ENCODE assay signal across 12 mouse cellular contexts in genomic region chr13:111943392-111944088, GRCm38 (mm10).
DNase-seq lines count a peak whose midpoint lies in the region; ATAC-seq lines count a peak whose summit lies in the region.
"Had no signal": no experiment of that assay in that cellular context is flagged by ENCODE, and none has a peak within 500 bp of the region (broad histone marks: within the 10 kb centered on the region; RNA-seq: fewer than 3 reads in every experiment).

No protein-coding gene starts in this region.

- 60% methylated on average over 15 of the region's 15 CpGs for WGBS in forebrain, embryonic 13.5 days
- WGBS in forebrain, embryonic 11.5 days = 66% methylated on average over 15 of the region's 15 CpGs
- 72% methylated on average over 15 of the region's 15 CpGs for WGBS in midbrain, embryonic 10.5 days
- WGBS in midbrain, embryonic 15.5 days = 58% methylated on average over 15 of the region's 15 CpGs
- WGBS in limb, embryonic 15.5 days = 57% methylated on average over 15 of the region's 15 CpGs

- H3K4me2 ChIP-seq in forebrain, embryonic 13.5 days = no peak overlapping the region
- H3K4me2 ChIP-seq in forebrain, embryonic 11.5 days (ENCODE audit: low read depth, low read length, severe bottlenecking) = no peak overlapping the region
- H3K4me2 ChIP-seq in midbrain, embryonic 15.5 days = no peak overlapping the region
- H3K4me2 ChIP-seq in limb, embryonic 15.5 days = no peak overlapping the region
- H3K4me2 ChIP-seq: kidney, embryonic 15.5 days; lung, embryonic 15.5 days had no signal

- no peaks in the 10 kb centered on the region for H3K36me3 ChIP-seq in forebrain, embryonic 13.5 days (ENCODE audit: poor library complexity, severe bottlenecking)
- no peaks in the 10 kb centered on the region for H3K36me3 ChIP-seq in forebrain, embryonic 11.5 days (ENCODE audit: control insufficient read depth, insufficient read depth, low read length)
- no peaks in the 10 kb centered on the region for H3K36me3 ChIP-seq in midbrain, embryonic 10.5 days
- no peaks in the 10 kb centered on the region for H3K36me3 ChIP-seq in midbrain, embryonic 15.5 days (replicated peaks)
- no peaks in the 10 kb centered on the region for H3K36me3 ChIP-seq in limb, embryonic 15.5 days
- H3K36me3 ChIP-seq: kidney, embryonic 15.5 days; lung, embryonic 15.5 days had no signal

- ATAC-seq in forebrain, embryonic 13.5 days = 0 out of 2 replicates have a peak, but pooled peaks have one; percentile 30
- ATAC-seq in forebrain, embryonic 11.5 days (replicated peaks; ENCODE audit: low FRiP score) = no peak
- ATAC-seq in midbrain, embryonic 15.5 days (replicated peaks) = no peak
- ATAC-seq in limb, embryonic 15.5 days (ENCODE audit: insufficient number of reproducible peaks, low FRiP score, low TSS enrichment, low read depth) = no peak

- peaks cover 12% of the 10 kb centered on the region for H3K4me1 ChIP-seq in forebrain, embryonic 13.5 days
- H3K4me1 ChIP-seq in forebrain, embryonic 11.5 days (replicated peaks; ENCODE audit: control insufficient read depth, insufficient read depth, low read length) = peaks cover 4% of the 10 kb centered on the region
- H3K4me1 ChIP-seq in midbrain, embryonic 10.5 days = peaks cover 9% of the 10 kb centered on the region
- H3K4me1 ChIP-seq in midbrain, embryonic 15.5 days = no peaks in the 10 kb centered on the region
- H3K4me1 ChIP-seq in limb, embryonic 15.5 days = peaks cover 12% of the 10 kb centered on the region

- H3K9ac ChIP-seq in forebrain, embryonic 13.5 days = no peak overlapping the region
- H3K9ac ChIP-seq in forebrain, embryonic 11.5 days (ENCODE audit: low read length) = no peak overlapping the region
- no peak overlapping the region for H3K9ac ChIP-seq in midbrain, embryonic 15.5 days
- no peak overlapping the region for H3K9ac ChIP-seq in limb, embryonic 15.5 days
- H3K9ac ChIP-seq: kidney, embryonic 15.5 days; lung, embryonic 15.5 days had no signal

- no peak for DNase-seq in forebrain, embryonic 11.5 days (ENCODE audit: low spot score)
- DNase-seq in midbrain, embryonic 10.5 days (ENCODE audit: low spot score) = no peak
- DNase-seq in brain, embryonic 18.5 days (ENCODE audit: low read depth, low spot score) = peak; percentile 20
- no peak for DNase-seq in thymus, postnatal 10 days (ENCODE audit: low spot score in 2 of 2)
- DNase-seq in testis, postnatal 14 days (ENCODE audit: low spot score) = no peak
- DNase-seq: gastrocnemius, postnatal 10 days; heart, postnatal 10 days had no signal

- H3K27me3 ChIP-seq in forebrain, embryonic 13.5 days = no peaks in the 10 kb centered on the region
- no peaks in the 10 kb centered on the region for H3K27me3 ChIP-seq in forebrain, embryonic 11.5 days (ENCODE audit: control insufficient read depth, insufficient read depth, low read length)
- no peaks in the 10 kb centered on the region for H3K27me3 ChIP-seq in midbrain, embryonic 10.5 days (ENCODE audit: low read depth, poor library complexity, severe bottlenecking)
- no peaks in the 10 kb centered on the region for H3K27me3 ChIP-seq in midbrain, embryonic 15.5 days (replicated peaks)
- H3K27me3 ChIP-seq in limb, embryonic 15.5 days = no peaks in the 10 kb centered on the region
- H3K27me3 ChIP-seq: kidney, embryonic 15.5 days; lung, embryonic 15.5 days had no signal

- no peak overlapping the region for H3K4me3 ChIP-seq in forebrain, embryonic 13.5 days
- H3K4me3 ChIP-seq in forebrain, embryonic 11.5 days (ENCODE audit: low read depth, low read length) = no peak overlapping the region
- H3K4me3 ChIP-seq in midbrain, embryonic 10.5 days = no peak overlapping the region
- no peak overlapping the region for H3K4me3 ChIP-seq in midbrain, embryonic 15.5 days
- H3K4me3 ChIP-seq in limb, embryonic 15.5 days = no peak overlapping the region
- H3K4me3 ChIP-seq: kidney, embryonic 15.5 days; lung, embryonic 15.5 days had no signal

- H3K9me3 ChIP-seq in forebrain, embryonic 13.5 days (replicated peaks) = no peaks in the 10 kb centered on the region
- H3K9me3 ChIP-seq in forebrain, embryonic 11.5 days (ENCODE audit: control insufficient read depth, low read length) = no peaks in the 10 kb centered on the region
- H3K9me3 ChIP-seq in midbrain, embryonic 10.5 days (replicated peaks) = no peaks in the 10 kb centered on the region
- H3K9me3 ChIP-seq in midbrain, embryonic 15.5 days = no peaks in the 10 kb centered on the region
- no peaks in the 10 kb centered on the region for H3K9me3 ChIP-seq in limb, embryonic 15.5 days
- H3K9me3 ChIP-seq: kidney, embryonic 15.5 days; lung, embryonic 15.5 days had no signal

- H3K27ac ChIP-seq in forebrain, embryonic 13.5 days = no peak overlapping the region
- no peak overlapping the region for H3K27ac ChIP-seq in forebrain, embryonic 11.5 days (ENCODE audit: low read depth, low read length)
- peak overlapping the region; percentile 65 for H3K27ac ChIP-seq in midbrain, embryonic 10.5 days (replicated peaks)
- no peak overlapping the region for H3K27ac ChIP-seq in midbrain, embryonic 15.5 days
- peak overlapping the region; percentile 11; the same call in 1 of the 2 replicates for H3K27ac ChIP-seq in limb, embryonic 15.5 days
- H3K27ac ChIP-seq: kidney, embryonic 15.5 days; lung, embryonic 15.5 days had no signal

Comparison
In these comparisons a context has a peak if more than half of its experiments do, and no peak if none do; other contexts are left out.
1. H3K27ac ChIP-seq: peak in midbrain, embryonic 10.5 days (single experiment) and limb, embryonic 15.5 days (single experiment); none in forebrain, embryonic 13.5 days (single experiment), forebrain, embryonic 11.5 days (single experiment) and midbrain, embryonic 15.5 days (single experiment).